Mouse (Mus musculus): ENCODE results near the gene Nrros.

- no peak for TF ChIP-seq CTCF (IDR thresholded peaks at IDR 0.05)
- TF ChIP-seq POLR2A (IDR thresholded peaks at IDR 0.05; ENCODE audit: insufficient read depth, low read depth, low read length), result no peak
Observed at GRCm38 (mm10) chr16:32124444-32125335, 40.7 kb downstream of the Nrros start.
